Mouse (Mus musculus) heart, postnatal 0 days (tissue): ENCODE measurements at regions not wholly inside any gene's neighbourhood (a gene's known extent, or its start where the extent isn't known, plus 50 kb on each side); places are given as distances from the start of the nearest gene placed in this dataset.

ENCODE experiments used
- CTCF ChIP-seq: IDR thresholded peaks from 2 replicates; pipeline ENCODE4 v1.5.1; 2016; ENCODE audit warnings: antibody characterized with exemption, control low read depth, low read depth
- EP300 ChIP-seq: IDR thresholded peaks from 2 replicates; pipeline ENCODE4 v1.6.1; 2016; ENCODE audit warnings: antibody characterized with exemption, low read depth

DNA sequence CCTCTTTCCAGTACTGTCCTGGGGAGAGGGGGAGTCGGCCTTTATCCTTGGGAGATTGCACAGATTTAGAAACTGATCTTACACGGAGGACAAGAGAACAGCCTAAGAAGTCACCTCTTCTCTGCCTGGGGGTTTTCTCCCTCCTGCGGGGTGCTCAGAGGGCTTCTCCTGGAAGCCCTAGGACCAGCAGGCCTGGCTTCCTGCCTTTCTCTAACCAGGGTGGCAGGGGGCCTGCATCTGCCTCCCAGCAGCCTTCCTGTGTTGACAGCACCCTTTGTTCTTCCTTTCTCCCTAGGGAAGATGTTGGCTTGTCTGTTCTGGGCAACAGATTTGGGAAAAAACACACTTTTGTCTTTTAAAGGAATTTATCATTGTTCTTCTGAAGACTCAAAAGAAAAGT, 153.0 kb upstream of the Tgfbr2 start:
- TF ChIP-seq CTCF, result no peak
- no peak for TF ChIP-seq EP300
